Mouse (Mus musculus) cortical plate, adult 2 months (tissue): ENCODE measurements around the gene Slc35e3.

ENCODE experiments used
- CTCF ChIP-seq: fragments of 200-500 bp; IDR thresholded peaks from 2 replicates; pipeline ENCODE4 v1.5.1; 2011; ENCODE audit warnings: mild to moderate bottlenecking, control low read depth, low read length; ENCODE audit not compliant: insufficient read depth; ENCODE audit errors: extremely low read depth
- POLR2A ChIP-seq: fragments of 200-500 bp; IDR thresholded peaks from 2 replicates; pipeline ENCODE4 v1.6.1; 2011; ENCODE audit warnings: mild to moderate bottlenecking, low read length, control low read depth; ENCODE audit not compliant: insufficient read depth; ENCODE audit errors: extremely low read depth

DNA sequence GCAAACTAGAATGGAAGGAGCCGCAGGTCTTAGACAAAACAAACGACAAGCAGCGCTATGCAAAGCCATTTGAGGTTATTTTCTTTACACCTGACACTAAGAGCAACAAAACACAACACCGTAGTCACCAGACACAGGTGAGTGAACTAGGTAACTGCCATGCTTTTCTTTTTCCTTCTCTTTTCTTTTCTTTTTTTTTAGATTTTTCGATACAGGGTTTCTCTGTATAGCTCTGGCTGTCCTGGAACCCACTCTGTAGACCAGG, 20.7 kb upstream of the Slc35e3 start:
- TF ChIP-seq CTCF = no peak
- no peak for TF ChIP-seq POLR2A
